ENCODE assay signal across 13 mouse cellular contexts in genomic region chr17:85685689-85686281, GRCm38 (mm10). TPM values are rescaled to one million over a fixed set of nuclear protein-coding genes. Genes with fewer than 3 reads are reported as not detected.
DNase-seq lines count a peak whose midpoint lies in the region; ATAC-seq and TF ChIP-seq lines count a peak whose summit lies in the region.
"Had no signal": no experiment of that assay in that cellular context is flagged by ENCODE, and none has a peak within 500 bp of the region (broad histone marks: within the 10 kb centered on the region; RNA-seq: fewer than 3 reads in every experiment).

No protein-coding gene starts in this region.

- no peaks in the 10 kb centered on the region for H3K9me3 ChIP-seq in heart, embryonic 13.5 days
- no peaks in the 10 kb centered on the region for H3K9me3 ChIP-seq in midbrain, embryonic 12.5 days
- H3K9me3 ChIP-seq in midbrain, embryonic 13.5 days, result no peaks in the 10 kb centered on the region
- no peaks in the 10 kb centered on the region for H3K9me3 ChIP-seq in hindbrain, embryonic 13.5 days
- no peaks in the 10 kb centered on the region for H3K9me3 ChIP-seq in stomach, postnatal 0 days (ENCODE audit: control insufficient read depth, low read length)

- peak overlapping the region; percentile 13; the same call in 1 of the 2 replicates for H3K4me3 ChIP-seq in heart, embryonic 13.5 days
- H3K4me3 ChIP-seq in midbrain, embryonic 12.5 days, result peak overlapping the region; percentile 39
- H3K4me3 ChIP-seq in midbrain, embryonic 13.5 days (replicated peaks), result no peak overlapping the region
- H3K4me3 ChIP-seq in hindbrain, embryonic 13.5 days, result peak overlapping the region; percentile 37
- H3K4me3 ChIP-seq in stomach, postnatal 0 days (ENCODE audit: low read depth, low read length), result peak overlapping the region; percentile 51
- H3K4me3 ChIP-seq: left cerebral cortex, adult 2 months; myocyte had no signal

- H3K27ac ChIP-seq in heart, embryonic 13.5 days (replicated peaks), result no peak overlapping the region
- no peak overlapping the region for H3K27ac ChIP-seq in midbrain, embryonic 12.5 days (replicated peaks)
- H3K27ac ChIP-seq in midbrain, embryonic 13.5 days, result no peak overlapping the region
- no peak overlapping the region for H3K27ac ChIP-seq in hindbrain, embryonic 13.5 days
- no peak overlapping the region; the same call in 1 of the 2 replicates for H3K27ac ChIP-seq in stomach, postnatal 0 days (replicated peaks)
- H3K27ac ChIP-seq: left cerebral cortex, adult 2 months had no signal

- TF ChIP-seq CTCF in stomach, postnatal 0 days (IDR thresholded peaks at IDR 0.05; ENCODE audit: low read depth), result no peak

- TF ChIP-seq EP300 in stomach, postnatal 0 days (optimal IDR thresholded peaks at IDR 0.05), result no peak

- no peak for ATAC-seq in heart, embryonic 13.5 days (ENCODE audit: extremely low read depth, insufficient number of reproducible peaks, low FRiP score, low TSS enrichment)
- no peak for ATAC-seq in midbrain, embryonic 12.5 days (ENCODE audit: low FRiP score, low read depth)
- ATAC-seq in midbrain, embryonic 13.5 days, result no peak
- ATAC-seq in hindbrain, embryonic 13.5 days (ENCODE audit: low FRiP score), result no peak
- ATAC-seq in stomach, postnatal 0 days (ENCODE audit: low FRiP score, low TSS enrichment), result no peak
- ATAC-seq: CD4-positive, CD25-positive, alpha-beta regulatory T cell, adult 4 months had no signal

- peaks cover 100% of the 10 kb centered on the region for H3K27me3 ChIP-seq in heart, embryonic 13.5 days (replicated peaks)
- peaks cover 98% of the 10 kb centered on the region for H3K27me3 ChIP-seq in midbrain, embryonic 12.5 days
- H3K27me3 ChIP-seq in midbrain, embryonic 13.5 days, result peaks cover 100% of the 10 kb centered on the region
- peaks cover 99% of the 10 kb centered on the region for H3K27me3 ChIP-seq in hindbrain, embryonic 13.5 days
- H3K27me3 ChIP-seq in stomach, postnatal 0 days (ENCODE audit: control insufficient read depth, insufficient read depth, low read length), result peaks cover 3% of the 10 kb centered on the region

- no peaks in the 10 kb centered on the region for H3K36me3 ChIP-seq in heart, embryonic 13.5 days
- no peaks in the 10 kb centered on the region for H3K36me3 ChIP-seq in midbrain, embryonic 12.5 days
- H3K36me3 ChIP-seq in midbrain, embryonic 13.5 days, result no peaks in the 10 kb centered on the region
- H3K36me3 ChIP-seq in hindbrain, embryonic 13.5 days, result no peaks in the 10 kb centered on the region
- H3K36me3 ChIP-seq in stomach, postnatal 0 days (ENCODE audit: control insufficient read depth, insufficient read depth, low read length), result no peaks in the 10 kb centered on the region; the same call in 1 of the 2 replicates

- H3K4me1 ChIP-seq in heart, embryonic 13.5 days, result peaks cover 39% of the 10 kb centered on the region
- peaks cover 22% of the 10 kb centered on the region for H3K4me1 ChIP-seq in midbrain, embryonic 12.5 days
- H3K4me1 ChIP-seq in midbrain, embryonic 13.5 days (replicated peaks), result peaks cover 24% of the 10 kb centered on the region
- peaks cover 19% of the 10 kb centered on the region for H3K4me1 ChIP-seq in hindbrain, embryonic 13.5 days (replicated peaks)
- no peaks in the 10 kb centered on the region for H3K4me1 ChIP-seq in stomach, postnatal 0 days (replicated peaks; ENCODE audit: control insufficient read depth, insufficient read depth)

- 5% methylated on average over 11 of the region's 11 CpGs for WGBS in heart, embryonic 13.5 days
- WGBS in midbrain, embryonic 12.5 days, result 2% methylated on average over 11 of the region's 11 CpGs
- 1% methylated on average over 11 of the region's 11 CpGs for WGBS in midbrain, embryonic 13.5 days
- 1% methylated on average over 11 of the region's 11 CpGs for WGBS in hindbrain, embryonic 13.5 days
- 22% methylated on average over 11 of the region's 11 CpGs for WGBS in stomach, postnatal 0 days

- no peak overlapping the region for H3K9ac ChIP-seq in heart, embryonic 13.5 days
- no peak overlapping the region for H3K9ac ChIP-seq in midbrain, embryonic 12.5 days (replicated peaks)
- H3K9ac ChIP-seq in midbrain, embryonic 13.5 days (replicated peaks), result no peak overlapping the region
- H3K9ac ChIP-seq in hindbrain, embryonic 13.5 days, result no peak overlapping the region
- H3K9ac ChIP-seq in stomach, postnatal 0 days (ENCODE audit: low read length), result peak overlapping the region; percentile 68

- H3K4me2 ChIP-seq in heart, embryonic 13.5 days, result no peak overlapping the region
- H3K4me2 ChIP-seq in midbrain, embryonic 12.5 days (replicated peaks), result no peak overlapping the region
- H3K4me2 ChIP-seq in midbrain, embryonic 13.5 days (replicated peaks), result no peak overlapping the region
- no peak overlapping the region for H3K4me2 ChIP-seq in hindbrain, embryonic 13.5 days
- peak overlapping the region; percentile 60 for H3K4me2 ChIP-seq in stomach, postnatal 0 days (replicated peaks; ENCODE audit: low read depth)

- DNase-seq in heart, adult 8-10 months (ENCODE audit: low spot score), result no peak
- no peak for DNase-seq in stomach, postnatal 0 days (ENCODE audit: low spot score)
- DNase-seq in gastrocnemius, adult 18-20 months (ENCODE audit: low spot score), result no peak
- no peak for DNase-seq in cerebellum, adult 9-10 months
- DNase-seq: kidney, postnatal 14 days; right cerebral cortex, postnatal 14 days had no signal

RNA-seq across cellular contexts. Expression of gene Six2, which starts 2.3 kb away (rescaled TPM):
- polyA plus RNA-seq in heart, embryonic 13.5 days (2015; fragmentation: Nextera tagmentation; extraction: Ambion mirVana), result 0.27 and 0.39 TPM in 2 replicates
- under 1 TPM; 0.23 to 0.38 (median 0.26) TPM for total RNA-seq in heart, adult 8-10 months (2022)
- 3.8 and 8.8 TPM in 2 replicates for polyA plus RNA-seq in midbrain, embryonic 12.5 days (2016; fragmentation: Nextera tagmentation; extraction: Ambion mirVana)
- polyA plus RNA-seq in midbrain, embryonic 13.5 days (2015; fragmentation: Nextera tagmentation; extraction: Ambion mirVana), result 0.30 and 0.31 TPM in 2 replicates
- polyA plus RNA-seq in hindbrain, embryonic 13.5 days (2015; fragmentation: Nextera tagmentation; extraction: Ambion mirVana), result 1.0 and 1.1 TPM in 2 replicates
- 2.6 and 4.0 TPM in 2 replicates for polyA plus RNA-seq in stomach, postnatal 0 days (2015; fragmentation: Nextera tagmentation; extraction: Ambion mirVana)
- total RNA-seq in gastrocnemius, adult 18-20 months (2021), result 10 to 100 TPM; 16.8 to 22.2 TPM
- polyA plus RNA-seq: CD4-positive, CD25-positive, alpha-beta regulatory T cell, adult 4 months; myocyte had no signal
